Mouse (Mus musculus): ENCODE measurements around the gene Cnnm1. TPM values are rescaled to one million over a fixed set of nuclear protein-coding genes. Genes with fewer than 3 reads are reported as not detected.
A peak's percentile ranks its signal among the peaks of the same experiment; 100 is the strongest.

Cnnm1 gene
- polyA plus RNA-seq, 1 experiment from 2014 or later = 3.9 TPM

DNA sequence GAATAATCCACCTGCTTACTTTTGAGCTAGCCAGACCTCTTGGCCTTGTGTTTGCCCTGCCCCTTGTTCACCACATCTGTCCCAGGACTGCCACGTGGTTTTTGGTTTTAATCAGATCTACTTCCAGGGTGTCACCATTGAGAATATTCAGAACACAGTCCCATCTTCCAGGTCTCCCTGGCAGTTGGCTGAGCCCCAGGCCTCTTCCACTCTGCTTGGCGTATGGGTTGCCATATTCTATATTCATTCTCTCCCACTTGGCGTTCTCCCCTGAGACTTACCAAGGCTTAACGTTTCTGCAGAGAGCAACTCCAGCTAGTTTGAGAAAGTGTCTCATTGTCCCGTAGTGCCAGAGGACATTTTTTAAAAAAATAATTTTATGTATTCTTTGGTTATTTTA is 2.7 kb downstream of the Cnnm1 start:
- no peak overlapping the region for H3K27ac ChIP-seq (replicated peaks)
- H3K9ac ChIP-seq = no peak overlapping the region
- 0 out of 2 replicates have a peak overlapping the region, but pooled peaks have one; percentile 84 for H3K4me3 ChIP-seq
- WGBS = 86% methylated on average over 5 of the region's 5 CpGs
- peaks cover 21% of the 10 kb centered on the region for H3K4me1 ChIP-seq (replicated peaks)
- no peak for ATAC-seq (ENCODE audit: low FRiP score, low read depth)
- peak overlapping the region; percentile 91; the same call in 1 of the 2 replicates for H3K4me2 ChIP-seq
- 0 out of 2 replicates have a peak, but pooled peaks cover 4% of the 10 kb centered on the region for H3K36me3 ChIP-seq
- H3K9me3 ChIP-seq = no peaks in the 10 kb centered on the region
- H3K27me3 ChIP-seq = 0 out of 2 replicates have a peak, but pooled peaks cover 2% of the 10 kb centered on the region

DNA sequence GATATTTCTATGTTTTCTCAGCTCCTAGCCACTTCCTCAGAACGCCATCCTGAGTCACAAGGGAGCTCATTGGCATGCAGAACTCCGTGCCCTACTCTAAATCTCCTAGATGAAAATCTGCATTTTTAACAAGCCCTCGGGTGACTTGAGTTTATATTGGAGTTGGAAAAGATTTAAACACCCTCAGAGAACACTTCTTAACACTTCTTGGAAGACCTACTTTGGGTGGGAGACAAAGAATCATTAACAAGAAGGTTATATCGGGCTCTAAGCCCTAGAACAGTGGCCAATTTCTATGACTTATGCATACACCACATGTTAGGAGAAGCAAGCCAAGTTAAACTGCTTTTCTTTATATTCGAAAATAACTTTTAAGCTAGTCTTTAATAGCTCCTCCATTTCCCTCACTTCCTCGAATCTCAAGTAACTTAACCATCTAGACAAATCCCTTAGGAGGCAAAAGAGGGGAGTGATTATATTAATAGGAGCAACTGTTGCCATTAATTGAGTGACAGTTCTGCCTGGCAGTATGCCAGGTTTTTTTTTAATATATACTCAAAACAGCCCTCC is 4.5 kb downstream of the Cnnm1 start:
- Histone ChIP-seq H3K4me2 (no peak overlapping the region), H3K36me3 (0 out of 2 replicates have a peak, but pooled peaks cover 4% of the 10 kb centered on the region), H3K9ac (no peak overlapping the region), H3K4me3 (no peak overlapping the region), H3K27me3 (0 out of 2 replicates have a peak, but pooled peaks cover 2% of the 10 kb centered on the region), H3K27ac (replicated peaks) (no peak overlapping the region), H3K4me1 (replicated peaks) (peaks cover 21% of the 10 kb centered on the region), H3K9me3 (no peaks in the 10 kb centered on the region)
- no peak for ATAC-seq (ENCODE audit: low FRiP score, low read depth)
- 76% methylated on average over 6 of the region's 6 CpGs for WGBS

DNA sequence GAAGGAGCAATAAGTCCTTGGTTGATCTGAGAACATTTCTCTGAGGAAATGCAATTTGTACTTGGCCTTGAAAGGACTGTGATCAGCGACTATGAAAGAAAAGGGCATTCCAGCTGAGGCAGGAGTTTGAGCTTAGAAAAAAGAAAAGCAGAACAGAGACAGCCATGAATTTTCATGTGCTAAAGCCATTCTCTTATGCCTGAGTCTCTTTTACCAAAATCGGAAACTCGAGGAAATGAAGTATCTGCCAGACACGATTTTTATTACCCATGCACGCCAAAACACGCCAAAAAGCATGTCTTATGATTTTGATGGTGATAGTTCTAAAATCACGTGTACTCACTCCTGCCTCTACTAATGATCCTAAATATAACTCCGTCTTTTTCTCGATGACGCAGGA is 11.3 kb downstream of the Cnnm1 start:
- ATAC-seq (ENCODE audit: low FRiP score, low read depth) = no peak
- Histone ChIP-seq H3K36me3 (no peaks in the 10 kb centered on the region), H3K9me3 (no peaks in the 10 kb centered on the region), H3K4me3 (no peak overlapping the region), H3K9ac (no peak overlapping the region), H3K4me1 (replicated peaks) (no peaks in the 10 kb centered on the region), H3K27ac (replicated peaks) (no peak overlapping the region), H3K27me3 (no peaks in the 10 kb centered on the region), H3K4me2 (no peak overlapping the region)
- WGBS = 90% methylated on average over 10 of the region's 10 CpGs

DNA sequence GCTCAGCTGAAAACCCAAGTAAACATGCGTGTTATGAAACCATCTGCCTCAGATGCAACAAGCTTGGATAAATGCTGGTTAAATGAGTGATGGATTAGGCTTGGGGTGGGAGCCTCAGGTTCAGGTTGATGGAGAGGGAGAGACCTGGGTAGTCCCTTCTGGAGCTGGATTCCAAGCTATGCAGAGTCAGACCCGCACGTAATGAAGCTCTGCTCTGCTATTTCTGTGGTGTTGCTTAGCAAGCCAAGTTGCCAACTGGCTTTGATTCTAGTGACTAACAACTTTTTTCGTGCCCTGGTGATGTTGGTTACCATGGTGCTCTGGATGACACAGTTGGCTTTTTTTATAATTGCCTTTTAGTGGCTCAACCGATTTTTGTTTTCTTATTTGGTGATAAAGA is 11.9 kb downstream of the Cnnm1 start:
- Histone ChIP-seq H3K4me2 (no peak overlapping the region), H3K4me3 (no peak overlapping the region), H3K9me3 (no peaks in the 10 kb centered on the region), H3K27ac (replicated peaks) (no peak overlapping the region), H3K36me3 (no peaks in the 10 kb centered on the region), H3K9ac (no peak overlapping the region), H3K27me3 (no peaks in the 10 kb centered on the region), H3K4me1 (replicated peaks) (no peaks in the 10 kb centered on the region)
- 80% methylated on average over 5 of the region's 5 CpGs for WGBS
- no peak for ATAC-seq (ENCODE audit: low FRiP score, low read depth)

DNA sequence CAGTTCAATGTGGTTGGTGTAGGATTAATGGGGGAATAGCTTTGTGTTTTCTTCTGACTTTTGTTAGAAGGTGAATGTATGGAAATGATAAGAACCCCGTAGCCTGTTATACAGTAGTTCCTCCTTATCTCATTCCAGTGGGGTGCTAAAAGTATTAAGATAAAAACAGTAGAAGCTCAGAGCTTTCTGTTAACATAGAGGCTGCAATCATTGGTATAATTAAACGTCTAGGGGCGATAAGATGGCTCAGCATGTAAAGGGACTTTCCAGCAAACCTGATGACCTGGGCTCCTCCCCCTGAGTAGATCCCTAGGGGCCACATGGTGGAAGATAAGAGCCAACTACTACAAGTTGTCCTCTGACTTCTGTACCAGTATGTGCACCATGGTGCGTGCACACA is 12.8 kb downstream of the Cnnm1 start:
- Histone ChIP-seq H3K27me3 (no peaks in the 10 kb centered on the region), H3K9ac (no peak overlapping the region), H3K36me3 (no peaks in the 10 kb centered on the region), H3K27ac (replicated peaks) (no peak overlapping the region), H3K9me3 (no peaks in the 10 kb centered on the region), H3K4me1 (replicated peaks) (no peaks in the 10 kb centered on the region), H3K4me2 (no peak overlapping the region), H3K4me3 (no peak overlapping the region)
- 92% methylated on average over 4 of the region's 4 CpGs for WGBS
- no peak for ATAC-seq (ENCODE audit: low FRiP score, low read depth)

DNA sequence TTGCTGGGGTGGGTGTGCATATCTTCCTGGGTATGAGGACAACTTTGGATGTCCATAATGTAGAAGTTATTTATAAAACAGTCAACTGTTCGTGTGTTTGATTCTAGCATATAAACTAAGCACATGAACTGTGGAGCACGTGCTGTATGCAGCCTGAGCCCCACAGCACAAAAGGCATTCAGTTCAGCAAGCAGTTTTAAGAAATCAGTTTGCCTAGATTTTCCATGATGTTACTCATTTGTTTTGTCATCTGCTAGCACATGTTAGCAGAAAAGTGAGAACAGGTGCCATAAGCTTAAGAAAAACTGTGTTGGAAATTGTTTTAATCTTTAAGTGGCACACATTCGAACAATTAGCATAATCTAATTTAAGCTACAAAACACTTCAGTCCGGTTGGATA is 19.7 kb downstream of the Cnnm1 start:
- no peak overlapping the region for H3K9ac ChIP-seq
- H3K4me3 ChIP-seq = no peak overlapping the region
- H3K27me3 ChIP-seq = no peaks in the 10 kb centered on the region
- no peak overlapping the region for H3K27ac ChIP-seq (replicated peaks)
- no peak overlapping the region for H3K4me2 ChIP-seq
- no peaks in the 10 kb centered on the region for H3K36me3 ChIP-seq
- H3K9me3 ChIP-seq = no peaks in the 10 kb centered on the region
- ATAC-seq (ENCODE audit: low FRiP score, low read depth) = no peak
- H3K4me1 ChIP-seq (replicated peaks) = no peaks in the 10 kb centered on the region
- WGBS = 80% methylated on average over 4 of the region's 4 CpGs

DNA sequence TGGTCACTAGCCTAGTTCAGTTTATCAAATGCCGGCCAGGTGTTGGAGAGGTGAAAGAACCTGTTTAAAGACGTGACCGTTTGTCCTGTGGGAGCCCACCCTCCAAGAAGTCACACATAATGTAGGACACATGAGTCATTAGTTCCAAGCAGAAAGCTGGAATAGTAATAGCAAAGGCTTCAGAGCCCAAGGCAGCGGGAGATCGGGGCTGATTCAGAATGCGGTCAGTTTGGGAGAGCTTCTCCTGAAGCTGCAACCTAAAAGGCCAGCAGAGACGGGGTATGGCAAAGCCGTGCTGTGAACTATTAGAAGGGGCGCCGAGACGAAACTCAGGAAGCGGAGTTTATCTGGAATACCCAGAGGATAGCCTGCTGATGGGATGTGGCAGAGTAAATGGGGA is 20.2 kb downstream of the Cnnm1 start:
- Histone ChIP-seq H3K4me3 (no peak overlapping the region), H3K4me2 (no peak overlapping the region), H3K9ac (no peak overlapping the region), H3K27me3 (no peaks in the 10 kb centered on the region), H3K9me3 (no peaks in the 10 kb centered on the region), H3K36me3 (peaks cover 2% of the 10 kb centered on the region; the same call in 1 of the 2 replicates), H3K4me1 (replicated peaks) (no peaks in the 10 kb centered on the region), H3K27ac (replicated peaks) (no peak overlapping the region)
- ATAC-seq (ENCODE audit: low FRiP score, low read depth) = no peak
- 92% methylated on average over 12 of the region's 12 CpGs for WGBS

DNA sequence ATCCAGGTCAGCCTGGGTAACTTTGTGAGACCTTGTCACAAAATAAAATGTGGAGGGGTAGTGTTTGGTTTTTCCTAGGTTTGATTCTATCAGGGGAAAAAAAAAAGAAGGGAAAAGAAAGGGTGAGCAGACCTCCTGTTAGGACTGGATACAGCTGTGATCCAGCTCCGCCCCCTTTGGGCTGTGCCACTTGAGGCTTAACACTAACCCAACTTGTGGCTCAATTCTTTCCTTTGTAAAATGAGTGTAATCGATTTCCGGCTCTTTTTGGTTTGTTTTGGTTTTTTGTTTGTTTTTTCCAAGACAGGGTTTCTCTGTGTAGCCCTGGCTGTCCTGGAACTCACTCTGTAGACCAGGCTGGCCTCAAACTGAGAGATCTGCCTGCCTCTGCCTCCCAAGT is 21.9 kb downstream of the Cnnm1 start:
- H3K4me1 ChIP-seq (replicated peaks) = no peaks in the 10 kb centered on the region
- no peak overlapping the region for H3K4me3 ChIP-seq
- no peaks in the 10 kb centered on the region for H3K27me3 ChIP-seq
- no peak overlapping the region for H3K4me2 ChIP-seq
- no peak overlapping the region for H3K27ac ChIP-seq (replicated peaks)
- ATAC-seq (ENCODE audit: low FRiP score, low read depth) = no peak
- H3K9me3 ChIP-seq = no peaks in the 10 kb centered on the region
- 94% methylated on average over 3 of the region's 3 CpGs for WGBS
- peaks cover 4% of the 10 kb centered on the region; the same call in 1 of the 2 replicates for H3K36me3 ChIP-seq
- H3K9ac ChIP-seq = no peak overlapping the region

DNA sequence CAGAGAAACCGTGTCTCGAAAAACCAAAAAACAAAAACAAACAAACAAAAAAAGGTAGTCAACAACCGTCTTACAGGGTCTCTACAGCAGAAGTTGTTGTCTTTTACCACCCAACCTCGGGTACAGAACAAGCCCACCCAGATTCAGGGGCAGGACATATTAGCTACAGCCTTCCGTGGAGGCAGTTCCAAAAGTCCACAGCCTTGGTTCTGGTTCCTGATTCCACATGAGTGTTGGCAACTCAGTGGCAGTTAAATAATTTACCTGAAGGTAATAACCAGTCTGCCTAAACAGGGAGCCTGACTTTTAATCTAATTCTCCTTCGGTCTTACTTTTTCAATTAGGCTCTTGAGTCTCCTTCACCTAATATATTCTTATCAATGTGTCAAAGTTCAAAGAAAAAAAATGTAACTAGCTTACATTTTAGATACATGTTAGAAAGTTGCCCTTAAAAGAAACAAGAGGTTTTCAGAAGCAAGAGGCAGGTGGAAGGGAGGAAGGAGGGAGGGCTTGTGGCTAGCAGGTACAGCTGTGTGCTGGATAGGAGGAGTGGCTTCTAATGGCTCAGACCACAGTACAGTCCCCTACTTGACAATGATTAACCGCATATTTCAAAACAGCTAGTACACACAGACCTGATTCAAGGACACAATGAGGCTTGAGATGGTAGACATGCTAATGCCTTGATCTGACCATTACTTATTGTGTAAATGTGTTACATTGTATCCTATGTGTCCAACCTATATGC is 23.5 kb downstream of the Cnnm1 start:
- peaks cover 11% of the 10 kb centered on the region; the same call in 1 of the 2 replicates for H3K36me3 ChIP-seq
- H3K27ac ChIP-seq (replicated peaks) = no peak overlapping the region
- 94% methylated on average over 7 of the region's 7 CpGs for WGBS
- no peaks in the 10 kb centered on the region for H3K27me3 ChIP-seq
- no peak for ATAC-seq (ENCODE audit: low FRiP score, low read depth)
- no peaks in the 10 kb centered on the region for H3K9me3 ChIP-seq
- no peak overlapping the region for H3K4me3 ChIP-seq
- H3K9ac ChIP-seq = no peak overlapping the region
- H3K4me2 ChIP-seq = no peak overlapping the region
- no peaks in the 10 kb centered on the region for H3K4me1 ChIP-seq (replicated peaks)

DNA sequence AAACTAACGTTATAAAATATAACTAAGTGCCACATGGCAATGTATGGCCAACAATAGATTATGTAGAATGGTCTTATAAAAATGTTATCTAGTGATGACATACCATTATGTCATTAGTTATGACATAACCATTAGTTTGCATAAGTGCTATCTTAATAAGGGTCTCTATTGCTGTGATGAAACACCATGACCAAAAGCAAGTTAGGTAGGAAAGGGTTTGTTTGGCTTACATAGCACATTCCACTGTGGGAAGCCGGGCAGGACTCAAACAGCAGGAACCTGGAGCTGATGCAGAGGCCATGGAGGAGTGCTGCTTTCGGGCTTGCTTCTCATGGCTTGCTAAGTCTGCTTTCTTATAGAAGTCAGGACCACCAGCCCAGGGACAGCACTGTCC is 24.1 kb downstream of the Cnnm1 start:
- WGBS = 81% methylated on average over 3 of the region's 3 CpGs
- Histone ChIP-seq H3K27ac (replicated peaks) (no peak overlapping the region), H3K4me1 (replicated peaks) (no peaks in the 10 kb centered on the region)

DNA sequence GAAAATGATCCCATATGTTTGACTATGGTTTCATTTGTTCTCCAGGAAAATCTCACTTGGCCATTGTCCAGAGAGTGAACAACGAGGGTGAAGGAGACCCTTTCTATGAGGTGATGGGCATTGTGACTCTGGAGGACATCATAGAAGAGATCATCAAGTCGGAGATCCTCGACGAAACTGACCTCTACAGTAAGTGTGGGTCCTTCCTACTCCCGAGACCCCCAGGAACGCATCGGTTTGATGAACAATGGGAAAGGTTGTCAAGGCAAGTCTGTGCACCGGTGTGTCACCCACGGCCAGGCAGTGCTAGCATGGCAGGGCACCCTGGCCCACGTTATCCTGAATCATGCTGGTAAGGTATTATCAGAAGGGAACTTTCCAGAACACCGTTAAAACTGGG is 24.8 kb downstream of the Cnnm1 start:
- ATAC-seq (ENCODE audit: low FRiP score, low read depth) = no peak
- 94% methylated on average over 11 of the region's 11 CpGs for WGBS
- no peak overlapping the region for H3K4me3 ChIP-seq

More for the DNA sequence above, 24.1 kb downstream of the Cnnm1 start:
- H3K4me3 ChIP-seq = no peak overlapping the region
- H3K36me3 ChIP-seq = peaks cover 11% of the 10 kb centered on the region; the same call in 1 of the 2 replicates
- H3K27me3 ChIP-seq = no peaks in the 10 kb centered on the region
- no peak overlapping the region for H3K4me2 ChIP-seq
- H3K9ac ChIP-seq = no peak overlapping the region
- ATAC-seq (ENCODE audit: low FRiP score, low read depth) = no peak
- H3K9me3 ChIP-seq = no peaks in the 10 kb centered on the region

DNA sequence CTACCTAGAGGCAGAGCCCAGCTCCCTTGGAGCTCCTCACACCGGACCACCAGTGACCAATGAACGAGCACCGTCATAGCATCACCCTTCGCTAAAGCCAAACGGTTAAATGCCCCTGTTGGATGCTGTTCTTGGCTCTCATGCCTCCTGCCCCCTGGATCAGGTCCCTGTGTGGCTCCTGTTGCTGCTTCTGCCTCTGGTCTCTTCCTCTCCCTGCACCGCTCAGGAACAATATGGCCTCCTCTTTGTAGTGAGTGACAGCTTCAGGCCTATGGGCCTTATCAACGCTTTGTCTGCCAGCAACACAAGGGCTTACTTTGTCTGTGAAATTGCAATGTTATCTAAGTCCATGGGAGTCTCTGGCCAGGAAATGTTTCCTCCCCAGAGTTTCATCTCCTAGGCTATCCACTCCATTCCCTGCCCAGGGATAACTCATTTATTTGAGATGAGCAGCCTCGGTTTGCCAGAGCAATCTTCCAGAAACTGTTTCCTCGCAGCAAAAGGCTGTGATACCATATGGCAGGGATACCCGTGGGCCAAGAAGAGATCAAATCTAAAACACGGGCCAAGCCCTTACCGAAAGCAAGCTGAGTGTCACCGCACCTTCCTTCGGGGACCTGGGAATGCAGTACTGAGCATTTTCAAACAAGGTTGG is 25.5 kb downstream of the Cnnm1 start:
- peaks cover 11% of the 10 kb centered on the region; the same call in 1 of the 2 replicates for H3K36me3 ChIP-seq
- no peak overlapping the region for H3K27ac ChIP-seq (replicated peaks)
- H3K9me3 ChIP-seq = no peaks in the 10 kb centered on the region
- H3K4me2 ChIP-seq = no peak overlapping the region
- no peaks in the 10 kb centered on the region for H3K4me1 ChIP-seq (replicated peaks)
- H3K4me3 ChIP-seq = no peak overlapping the region
- H3K27me3 ChIP-seq = no peaks in the 10 kb centered on the region
- 86% methylated on average over 14 of the region's 14 CpGs for WGBS
- no peak overlapping the region for H3K9ac ChIP-seq
- ATAC-seq (ENCODE audit: low FRiP score, low read depth) = no peak

More for the DNA sequence above, 24.8 kb downstream of the Cnnm1 start:
- Histone ChIP-seq H3K27me3 (no peaks in the 10 kb centered on the region), H3K4me1 (replicated peaks) (no peaks in the 10 kb centered on the region), H3K27ac (replicated peaks) (no peak overlapping the region), H3K36me3 (peaks cover 11% of the 10 kb centered on the region; the same call in 1 of the 2 replicates), H3K4me2 (no peak overlapping the region), H3K9me3 (no peaks in the 10 kb centered on the region), H3K9ac (no peak overlapping the region)
